Mouse (Mus musculus) testis, postnatal 10 days (tissue): ENCODE measurements around the gene Ppp2r5c.

Source experiments
- DNase-seq: peaks from one replicate; pipeline ENCODE4 v3.0.0; 2021; ENCODE audit warnings: low spot score

Gene Ppp2r5c

GRCm38 (mm10) chr12:110446290-110447170, at the start of gene Ppp2r5c:
TSS of gene Ppp2r5c (plus strand) at chr12:110447120.
- peak; percentile 98 for DNase-seq

DNA sequence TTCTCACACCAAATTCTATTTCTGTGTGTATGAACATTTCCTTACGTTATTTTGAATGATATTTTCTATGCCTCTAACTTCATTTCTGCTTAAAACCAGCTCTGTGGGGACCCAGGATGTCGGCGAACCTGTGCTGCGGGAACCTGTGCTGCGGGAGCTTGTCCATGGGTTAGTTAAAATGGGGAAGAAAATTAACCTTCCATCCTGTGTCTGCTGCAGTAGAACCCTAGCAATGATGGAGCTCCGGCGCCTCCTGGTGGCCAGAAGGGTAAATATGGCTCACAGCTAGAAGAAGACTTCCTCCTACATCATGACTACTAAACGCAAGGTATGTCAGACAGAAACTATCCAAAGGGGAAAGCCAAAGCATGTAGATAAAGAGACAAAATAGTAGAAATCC, 48.6 kb upstream of the Ppp2r5c start:
- DNase-seq, result peak; percentile 84

- DNase-seq, result no peak
Measured at GRCm38 (mm10) chr12:110399161-110399560, 47.8 kb upstream of the Ppp2r5c start.

DNA sequence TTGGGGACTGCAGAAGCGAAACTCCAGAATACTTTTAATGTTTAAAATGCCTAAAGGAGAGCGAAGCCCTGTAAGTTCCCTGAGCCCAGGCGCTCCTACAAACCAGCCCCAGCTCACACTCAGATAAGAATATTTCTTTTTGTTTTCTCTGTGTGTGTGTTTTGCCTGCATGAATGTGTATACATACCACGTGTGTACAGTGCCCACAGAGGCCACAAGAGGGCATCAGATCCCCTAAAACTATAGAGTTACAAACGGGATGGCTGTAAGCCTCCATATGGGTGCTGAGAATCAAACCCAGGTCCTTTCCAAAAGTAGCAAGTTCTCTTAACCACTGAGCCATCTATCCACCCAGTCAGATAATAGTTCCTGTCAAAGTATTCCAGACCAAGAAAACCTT, 46.0 kb upstream of the Ppp2r5c start:
- DNase-seq, result no peak

DNA sequence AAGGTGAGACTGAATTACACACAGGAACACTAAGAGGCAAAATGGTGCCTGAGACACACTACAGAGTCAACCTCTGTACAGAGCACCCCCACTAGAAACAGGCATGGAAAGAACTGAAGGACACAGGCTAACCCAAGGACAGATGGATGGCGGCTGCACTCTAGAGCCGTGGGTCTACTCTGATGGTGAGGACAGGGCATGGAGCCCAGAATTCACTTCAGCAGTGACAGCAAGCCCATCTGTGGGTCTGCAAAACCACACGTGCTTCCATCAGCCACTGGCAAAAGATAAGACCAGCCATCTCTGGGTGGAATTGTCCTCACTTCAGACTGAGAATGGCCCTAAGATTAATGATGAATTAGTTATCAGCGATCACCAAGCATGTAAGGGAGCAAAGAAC, 45.0 kb upstream of the Ppp2r5c start:
- no peak for DNase-seq

DNA sequence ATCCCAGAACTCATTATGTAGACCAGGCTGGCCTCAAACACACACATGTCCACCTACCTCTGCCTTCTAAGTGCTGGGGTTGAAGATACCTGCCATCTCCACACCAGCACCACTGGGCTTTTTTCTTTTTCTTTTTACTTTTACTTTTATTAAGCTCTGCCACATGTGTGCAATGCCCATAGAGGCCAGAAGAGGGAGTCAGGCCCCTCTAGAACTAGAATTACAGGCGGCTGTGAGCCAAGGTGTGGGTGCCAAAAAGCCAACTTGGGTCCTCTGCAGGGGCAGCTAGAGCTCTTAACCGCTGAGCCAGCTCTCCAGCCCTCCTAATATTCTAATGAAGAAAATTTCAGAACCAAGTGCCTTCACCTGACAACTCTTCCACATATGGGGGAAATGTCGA, 30.7 kb upstream of the Ppp2r5c start:
- DNase-seq, result no peak

- no peak for DNase-seq
Measured at GRCm38 (mm10) chr12:110417023-110417986, 29.6 kb upstream of the Ppp2r5c start.

DNA sequence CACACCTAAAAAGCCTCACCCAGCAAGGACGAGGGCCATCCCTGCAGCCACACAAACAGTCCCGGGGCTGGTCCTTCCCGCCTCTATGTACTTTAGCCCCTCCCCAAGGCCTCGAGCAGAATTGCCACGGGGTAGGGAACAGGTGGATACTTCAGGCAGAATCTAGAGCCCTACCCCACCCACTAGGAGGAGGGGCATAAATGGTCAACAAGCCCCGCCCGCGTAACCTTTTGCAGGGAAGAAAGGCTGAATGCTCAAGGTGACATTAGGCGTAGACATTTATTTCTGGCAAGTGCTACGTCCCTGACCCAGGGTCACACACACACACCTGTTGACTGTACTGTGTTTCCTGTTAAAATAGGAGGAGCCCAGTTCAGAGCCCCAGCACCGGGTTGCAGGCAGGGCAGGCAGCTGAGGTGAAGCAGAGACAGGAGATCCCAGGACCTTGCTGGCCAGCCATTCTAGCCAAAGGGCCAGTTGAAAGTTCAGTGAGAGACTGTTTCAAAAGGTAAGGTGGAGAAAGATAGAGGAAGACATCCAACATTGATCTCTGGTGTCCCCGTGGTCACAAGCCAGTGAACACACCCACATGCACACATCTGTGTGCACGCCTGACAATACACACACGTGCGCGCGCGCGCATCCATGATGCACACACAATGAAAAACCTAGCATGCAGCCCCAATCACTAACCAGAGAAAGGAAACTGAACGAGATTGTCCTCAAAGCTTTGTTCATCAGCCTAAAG, 28.8 kb upstream of the Ppp2r5c start:
- no peak for DNase-seq

DNA sequence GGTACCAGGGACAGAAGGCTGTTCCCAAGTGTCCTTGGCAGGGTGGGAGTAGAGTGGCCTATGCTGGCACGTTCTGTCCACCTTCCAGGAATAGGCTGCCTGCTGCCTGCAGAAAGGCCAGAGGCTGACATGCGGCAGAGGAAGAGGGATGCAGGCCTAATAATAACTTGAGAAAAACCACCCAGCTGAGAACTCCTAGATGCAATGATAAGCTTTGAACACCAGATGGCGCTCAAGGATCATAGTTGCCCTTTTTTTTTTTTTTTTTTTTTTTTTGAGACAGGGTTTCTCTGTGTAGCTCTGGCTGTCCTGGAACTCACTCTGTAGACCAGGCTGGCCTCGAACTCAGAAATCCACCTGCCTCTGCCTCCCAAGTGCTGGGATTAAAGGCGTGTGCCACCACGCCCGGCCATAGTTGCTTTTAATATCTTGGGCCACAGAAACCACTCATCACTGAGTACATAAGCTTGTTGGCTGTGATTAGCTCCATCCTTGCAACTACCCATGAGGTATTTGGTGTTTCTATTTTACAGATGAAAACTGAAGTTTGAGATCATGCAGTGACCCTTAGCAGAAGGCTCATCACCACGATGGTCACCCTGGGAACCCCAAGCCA, 28.1 kb upstream of the Ppp2r5c start:
- no peak for DNase-seq

GRCm38 (mm10) chr12:110419879-110420278, 27.0 kb upstream of the Ppp2r5c start:
- no peak for DNase-seq

DNA sequence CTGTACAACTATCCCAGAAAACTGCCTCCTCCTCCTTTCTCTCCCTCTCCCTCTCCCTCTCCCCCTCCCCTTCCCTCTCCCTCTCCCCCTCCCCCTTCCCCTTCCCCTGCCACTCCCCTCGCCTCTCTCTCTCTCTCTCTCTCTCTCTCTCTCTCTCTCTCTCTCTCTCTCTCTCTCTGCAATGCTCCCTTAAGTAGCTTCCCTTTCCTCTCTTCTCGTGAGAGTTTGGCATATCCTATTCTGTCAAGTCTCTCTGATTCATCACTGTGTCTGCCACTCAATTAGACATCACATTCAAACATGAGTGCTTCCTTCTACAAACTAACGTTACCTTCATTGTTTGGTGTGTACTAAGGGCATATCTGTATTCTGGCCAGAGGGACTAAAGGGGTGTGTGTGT, 25.6 kb upstream of the Ppp2r5c start:
- DNase-seq, result no peak

GRCm38 (mm10) chr12:110424008-110424704, 22.8 kb upstream of the Ppp2r5c start:
- no peak for DNase-seq

DNA sequence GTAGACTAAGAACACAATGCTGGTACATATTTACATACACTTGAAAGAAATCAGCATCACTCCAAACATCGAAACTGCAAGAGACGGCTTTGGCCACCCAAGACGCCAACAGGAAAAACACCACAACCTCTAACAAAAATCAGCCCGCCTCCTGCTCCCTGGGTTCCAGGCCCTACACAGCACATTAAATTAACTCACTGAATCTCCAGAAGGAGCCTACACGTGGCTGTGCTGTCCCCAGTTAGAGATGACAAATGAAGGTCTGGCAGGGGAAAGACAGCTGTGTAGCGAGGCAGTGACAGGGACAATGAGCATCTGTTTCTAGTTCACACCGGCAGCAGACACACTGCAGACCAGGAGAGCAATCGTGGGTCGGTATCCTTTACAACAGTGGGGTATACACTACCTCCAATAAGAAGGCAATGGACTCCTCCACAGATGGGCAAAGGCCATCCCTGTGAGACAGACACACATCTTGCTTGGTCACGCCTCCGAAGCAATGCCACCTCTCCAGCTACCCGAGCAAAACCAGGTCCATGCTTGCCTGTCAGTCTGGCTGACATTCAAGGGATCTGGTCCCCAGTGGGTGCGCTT, 20.4 kb upstream of the Ppp2r5c start:
- no peak for DNase-seq

- no peak for DNase-seq
Measured at GRCm38 (mm10) chr12:110429340-110429973, 17.5 kb upstream of the Ppp2r5c start.

GRCm38 (mm10) chr12:110429990-110430389, 16.9 kb upstream of the Ppp2r5c start:
- no peak for DNase-seq

- peak; percentile 60 for DNase-seq
Measured at GRCm38 (mm10) chr12:110431805-110432204, 15.1 kb upstream of the Ppp2r5c start.

GRCm38 (mm10) chr12:110436638-110437366, 10.1 kb upstream of the Ppp2r5c start:
- no peak for DNase-seq

DNA sequence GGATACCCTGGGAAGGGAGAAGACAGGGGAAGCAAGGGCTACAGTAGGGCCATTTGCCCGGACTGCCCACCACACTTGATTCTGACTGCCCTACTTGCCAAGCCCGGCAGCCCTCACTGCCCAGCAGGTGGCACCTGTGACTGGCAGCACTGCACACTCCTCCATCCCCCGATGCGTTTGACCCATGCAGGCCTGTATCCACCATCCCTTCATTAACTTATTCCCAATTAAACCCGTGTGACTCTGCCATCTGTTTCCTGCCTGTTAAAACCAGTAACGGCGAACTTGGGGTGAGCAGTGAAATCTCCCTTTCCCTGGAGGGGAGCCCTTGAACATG, 9.6 kb upstream of the Ppp2r5c start:
- DNase-seq, result no peak

- DNase-seq, result no peak
Measured at GRCm38 (mm10) chr12:110438367-110438973, 8.4 kb upstream of the Ppp2r5c start.
